Mouse (Mus musculus) adrenal gland, postnatal 10 days (tissue): ENCODE results near the gene Cbx8. TPM values are rescaled to one million over a fixed set of nuclear protein-coding genes. Genes with fewer than 3 reads are reported as not detected.

Experiments
- DNase-seq: peaks from one replicate; pipeline ENCODE4 v3.0.0; 2021; ENCODE audit warnings: mixed read lengths
- total RNA-seq, 2 experiments: library from RNA; stranded (reverse); gene quantifications; 2 replicates each; pipeline ENCODE4 v1.2.3; 2021

Cbx8 gene
- total RNA-seq, 2 experiments from 2014 or later: 8.8 to 12.3 TPM

GRCm38 (mm10) chr11:119079445-119079837 is 38.7 kb upstream of the Cbx8 start:
- peak; percentile 32 for DNase-seq

DNA sequence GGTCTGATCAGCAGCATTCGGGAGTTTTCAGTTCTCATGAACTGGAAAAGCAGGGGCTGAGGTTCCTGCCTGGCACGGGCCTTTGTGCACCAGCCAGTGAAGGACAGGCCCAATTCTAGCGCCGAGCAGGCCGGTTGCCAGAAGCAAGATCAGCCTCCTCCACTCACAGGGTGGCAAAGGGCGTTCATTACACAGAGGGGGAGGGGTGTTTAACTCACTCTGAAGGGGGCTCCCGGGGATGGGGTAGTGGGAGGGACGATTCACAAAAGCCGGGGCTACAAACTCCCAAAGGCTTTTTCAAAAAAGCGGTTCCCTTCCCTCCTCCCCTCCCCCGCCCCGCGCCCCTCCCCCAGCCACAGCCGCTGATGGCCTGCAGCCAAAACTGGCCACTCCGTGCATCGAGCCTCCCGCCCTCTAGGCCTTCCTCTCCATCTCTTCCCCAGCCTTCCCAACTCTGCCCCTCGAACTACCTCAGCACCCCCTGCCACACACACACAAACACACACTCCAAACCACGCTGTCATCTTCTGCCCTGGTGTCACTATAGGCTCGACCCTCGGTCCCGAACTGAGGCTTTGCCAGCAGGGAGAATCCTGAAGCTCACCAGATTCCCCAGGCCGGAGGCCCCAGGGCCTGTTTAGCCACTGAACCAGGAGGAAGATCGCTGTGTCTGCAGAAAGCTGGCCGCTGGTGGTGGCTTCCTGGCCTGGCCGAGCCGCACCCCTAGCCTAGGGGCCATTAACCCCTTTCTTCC is 38.1 kb upstream of the Cbx8 start:
- peak; percentile 87 for DNase-seq

DNA sequence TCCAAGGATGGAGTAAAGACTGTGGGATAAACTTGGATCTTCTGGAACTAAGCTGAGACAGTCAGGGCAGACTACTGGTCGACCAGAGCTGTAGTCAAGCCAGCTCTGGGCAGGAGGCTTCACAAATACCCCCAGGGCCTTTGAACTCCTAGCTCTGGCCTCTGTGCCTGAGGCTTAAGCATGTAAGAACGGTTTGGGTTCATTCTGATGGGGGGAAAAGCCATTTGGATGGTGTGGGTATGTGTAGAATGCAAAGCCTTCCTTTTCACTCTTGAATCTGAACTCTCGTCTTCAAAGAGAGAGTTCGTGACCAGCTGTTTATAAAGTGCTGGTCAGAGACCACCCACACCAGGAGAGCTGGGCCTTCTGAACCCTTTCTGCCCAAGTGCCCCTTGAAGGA is 37.0 kb upstream of the Cbx8 start:
- DNase-seq: no peak

DNA sequence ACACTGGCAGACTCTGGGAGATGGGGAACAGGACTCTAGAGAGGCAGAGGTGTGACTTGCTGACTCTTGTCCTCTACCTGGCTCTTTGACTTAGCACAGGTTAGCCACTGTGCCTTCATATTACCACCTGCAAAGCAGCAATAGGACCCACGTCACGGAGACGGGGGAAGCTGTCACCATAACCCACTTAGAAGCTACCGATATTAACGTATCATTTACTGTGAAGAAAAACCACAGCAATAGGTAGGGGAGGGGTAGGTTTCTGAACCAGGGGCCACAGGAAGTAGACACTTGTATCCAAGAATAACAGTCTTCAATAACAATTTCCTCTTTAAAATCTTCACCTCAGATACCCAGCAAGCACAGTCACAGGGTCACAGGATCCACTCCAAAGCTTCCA is 35.0 kb upstream of the Cbx8 start:
- DNase-seq: no peak

DNA sequence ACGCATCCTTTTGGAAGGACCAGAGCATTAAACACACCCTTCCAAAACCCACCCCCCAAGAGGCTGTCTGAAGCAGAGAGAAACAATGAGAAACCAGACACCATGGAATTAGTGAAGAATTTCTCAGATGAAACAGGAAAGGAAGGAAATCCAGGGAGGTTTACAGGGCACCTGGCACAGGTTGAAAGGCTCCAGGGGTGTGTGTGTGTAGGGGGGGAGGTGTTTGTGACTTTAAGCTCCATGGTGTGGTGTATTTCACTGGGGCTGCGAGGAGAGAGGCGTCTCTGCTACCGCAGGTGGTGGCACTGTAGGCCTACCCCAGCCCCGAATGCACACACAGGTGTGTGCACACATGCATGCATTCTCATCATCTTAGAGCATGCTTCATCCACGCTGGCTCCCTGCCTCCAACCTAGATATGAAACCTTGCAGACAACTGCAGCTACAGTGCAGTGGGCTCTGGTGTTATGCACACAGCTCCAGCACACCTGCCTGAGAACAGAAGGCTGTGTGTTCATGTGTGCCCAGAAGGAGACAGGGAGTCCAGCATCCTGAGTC is 33.2 kb upstream of the Cbx8 start:
- no peak for DNase-seq

GRCm38 (mm10) chr11:119072986-119073385 is 32.2 kb upstream of the Cbx8 start:
- no peak for DNase-seq

- DNase-seq: no peak
Measured at GRCm38 (mm10) chr11:119072239-119072638, 31.5 kb upstream of the Cbx8 start.

DNA sequence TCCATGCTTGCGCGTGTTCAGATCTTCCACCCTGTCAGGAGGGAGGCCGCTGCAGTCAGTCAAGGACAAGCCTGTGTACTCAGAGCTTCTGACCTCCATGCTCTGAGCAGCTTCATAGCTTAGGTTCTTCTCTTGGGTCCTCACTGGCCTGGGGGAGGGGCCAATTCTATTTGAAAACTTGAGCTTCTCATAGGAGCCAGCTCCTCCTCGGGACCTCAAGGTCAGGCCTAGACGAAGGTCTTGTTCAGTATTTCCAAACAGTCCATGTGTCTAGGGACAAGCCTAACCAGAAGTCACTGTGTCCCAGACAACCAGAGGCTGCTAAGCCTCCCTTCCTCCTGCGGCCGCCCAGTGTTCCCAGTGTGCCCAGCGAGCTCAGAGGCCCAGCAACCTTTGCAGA is 26.1 kb upstream of the Cbx8 start:
- DNase-seq: peak; percentile 47

DNA sequence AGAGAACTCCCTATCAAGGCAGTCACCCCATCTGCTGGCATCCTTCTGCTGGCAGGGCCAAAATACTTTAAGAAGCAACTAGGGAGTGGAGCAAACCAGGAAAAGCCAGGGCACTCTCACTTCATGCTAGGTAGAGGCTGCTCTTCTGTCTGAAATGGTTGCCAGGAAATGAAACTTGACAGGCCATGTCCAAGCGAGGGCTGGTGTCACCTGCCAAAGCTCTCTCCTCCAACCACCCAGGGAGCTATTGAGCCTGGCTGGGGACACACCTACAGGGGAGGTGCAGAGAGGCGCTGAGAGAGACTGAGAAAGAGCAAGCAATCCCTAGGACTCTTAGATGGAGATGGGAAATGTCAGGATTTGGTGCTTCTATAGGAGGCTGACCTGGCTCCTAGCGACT is 18.5 kb upstream of the Cbx8 start:
- DNase-seq: no peak

DNA sequence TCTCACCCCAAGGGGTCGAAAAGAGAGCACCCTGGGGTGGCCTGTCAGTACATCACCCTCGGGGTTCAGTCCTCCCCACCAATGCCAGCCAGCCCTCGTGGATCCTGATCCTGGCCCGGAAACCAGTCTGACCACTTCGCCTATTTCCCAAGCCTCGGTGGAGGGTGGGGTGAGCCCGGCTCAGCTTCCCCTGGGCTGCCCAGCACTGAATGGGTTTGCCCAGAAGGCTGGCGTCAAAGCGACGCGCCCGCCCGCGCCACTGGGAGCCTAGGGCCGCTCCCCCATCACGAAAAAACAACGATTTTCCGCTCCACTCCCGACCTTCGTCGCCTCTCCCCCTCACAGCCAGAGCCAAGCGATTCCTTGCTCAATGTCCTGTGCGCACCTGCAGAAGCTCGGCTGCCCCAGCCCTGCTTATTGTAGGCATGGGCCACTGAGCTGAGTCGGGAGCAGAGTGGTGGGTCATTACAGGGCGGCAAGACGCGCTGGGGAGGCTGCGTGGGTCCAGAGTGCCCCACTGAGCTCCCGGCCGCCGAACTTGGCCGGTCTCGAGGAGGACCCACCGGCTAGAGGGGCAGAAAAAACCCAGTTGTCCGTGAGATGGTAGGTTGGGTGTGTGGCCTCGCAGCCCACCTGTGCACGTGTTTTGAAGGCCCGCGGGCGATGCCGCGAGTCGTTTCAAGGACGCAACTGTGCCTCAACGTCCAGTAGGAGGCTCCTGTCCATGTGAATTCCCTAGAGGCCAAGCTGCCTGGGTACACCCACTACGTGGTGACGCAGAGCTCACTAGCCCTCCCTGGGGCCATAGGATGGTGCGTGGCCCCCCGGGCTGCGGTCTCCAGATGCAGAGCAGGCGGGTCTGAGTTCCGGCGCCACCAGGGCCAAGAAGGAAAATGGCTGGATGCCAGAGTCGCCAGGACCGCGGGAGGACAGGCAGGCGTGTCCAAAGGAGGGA is 17.5 kb upstream of the Cbx8 start:
- DNase-seq: peak; percentile 49

- no peak for DNase-seq
Measured at GRCm38 (mm10) chr11:119057291-119057690, 16.5 kb upstream of the Cbx8 start.

GRCm38 (mm10) chr11:119056301-119057211 is 15.8 kb upstream of the Cbx8 start:
- peak; percentile 66 for DNase-seq

DNA sequence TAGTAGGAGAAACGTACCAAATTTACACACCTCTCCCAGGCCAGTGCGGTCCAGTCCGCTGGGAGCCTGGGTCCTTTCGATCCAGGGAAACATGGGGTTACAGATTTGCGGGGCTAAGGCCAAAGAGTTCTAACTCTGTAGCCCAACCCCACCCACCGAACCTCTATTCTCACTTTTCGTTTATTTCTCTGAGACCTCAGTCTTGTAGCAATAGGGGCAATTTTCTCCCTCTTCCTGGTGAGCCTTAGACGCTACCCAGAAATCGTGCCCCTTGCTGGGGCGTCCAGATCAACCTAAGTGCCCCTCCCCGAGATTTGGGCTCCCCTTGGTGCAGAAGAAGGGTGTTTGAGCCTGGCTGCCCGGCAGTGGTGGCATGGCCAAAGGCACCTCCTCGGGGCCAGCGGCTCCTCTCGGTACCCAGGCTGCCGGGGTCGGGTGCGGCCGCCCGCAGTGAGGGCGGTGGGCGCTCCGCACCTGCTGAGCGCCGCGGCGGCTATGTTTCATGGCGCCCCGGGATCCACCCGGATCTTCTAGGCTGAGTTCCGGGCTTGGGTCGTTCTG is 14.9 kb upstream of the Cbx8 start:
- no peak for DNase-seq

DNA sequence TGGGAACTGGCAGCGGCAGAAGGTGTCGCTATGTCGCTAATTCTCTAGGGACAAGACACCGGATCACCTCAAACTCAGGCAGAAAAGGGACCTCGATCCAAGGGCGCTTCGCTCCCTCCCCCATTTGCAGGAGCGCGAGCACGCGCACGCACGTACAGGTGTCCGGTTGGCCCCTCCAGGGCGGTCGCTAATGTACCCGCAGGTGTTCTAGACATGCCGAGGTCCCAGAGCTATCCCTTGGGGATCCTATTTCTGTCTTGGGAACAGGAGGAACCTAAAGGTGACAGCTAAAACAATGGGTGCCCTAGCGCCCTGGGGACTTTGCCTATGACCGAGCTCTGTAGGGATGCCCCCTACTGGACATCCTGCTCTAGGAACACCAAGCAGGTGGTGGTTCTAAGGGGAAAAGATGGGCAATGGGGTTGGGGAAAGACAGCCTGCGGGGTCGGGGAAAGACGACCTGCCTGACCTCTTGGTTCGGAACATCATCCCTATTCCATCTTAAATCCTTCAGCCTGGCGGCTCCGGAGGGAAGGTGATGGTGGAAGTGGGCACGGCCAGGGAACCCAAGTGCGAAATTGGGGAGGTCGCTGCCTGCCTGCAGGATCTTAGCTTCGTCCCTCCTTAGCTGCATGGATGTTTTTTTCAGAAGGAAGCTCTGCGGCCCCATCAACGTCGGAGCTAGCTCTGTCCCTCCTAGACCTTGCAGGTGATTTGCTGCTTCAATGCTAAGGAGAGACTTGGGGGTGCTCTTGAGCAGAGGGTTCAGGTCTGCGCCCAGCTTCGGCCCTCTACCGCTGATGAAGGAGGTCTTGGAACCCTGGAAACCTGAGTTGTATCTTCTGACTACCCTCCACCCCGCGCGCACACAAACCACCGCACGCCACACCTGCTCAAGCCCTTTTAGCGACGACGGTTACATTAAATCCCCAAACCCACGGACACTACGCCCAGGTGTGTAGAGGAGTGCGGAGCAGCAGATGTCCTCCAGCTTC is 13.9 kb upstream of the Cbx8 start:
- DNase-seq: no peak

GRCm38 (mm10) chr11:119053738-119054350 is 13.1 kb upstream of the Cbx8 start:
- no peak for DNase-seq

DNA sequence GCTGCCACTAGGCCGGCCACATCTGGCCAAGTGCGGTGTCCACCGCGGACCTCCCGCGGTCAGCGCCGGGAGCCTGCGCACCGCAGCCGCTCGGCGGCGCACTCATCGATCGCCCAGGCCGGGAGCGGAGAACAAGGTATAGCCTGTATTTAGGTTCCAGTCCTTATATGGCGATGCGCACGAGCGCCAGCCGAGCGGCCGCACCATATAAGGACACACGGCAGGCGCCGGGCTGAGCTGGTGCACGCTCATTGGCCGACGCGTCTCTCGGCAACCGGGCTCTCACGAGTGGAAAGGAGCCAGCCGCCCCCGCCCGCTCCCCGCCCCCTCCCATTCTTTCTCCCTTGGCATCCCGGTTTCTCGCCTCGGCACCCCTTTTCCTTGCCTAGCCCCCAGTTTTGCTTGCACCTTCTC is 12.5 kb upstream of the Cbx8 start:
- peak; percentile 83 for DNase-seq

- no peak for DNase-seq
Measured at GRCm38 (mm10) chr11:119052661-119053256, 12.0 kb upstream of the Cbx8 start.

- no peak for DNase-seq
Measured at GRCm38 (mm10) chr11:119051927-119052660, 11.3 kb upstream of the Cbx8 start.

DNA sequence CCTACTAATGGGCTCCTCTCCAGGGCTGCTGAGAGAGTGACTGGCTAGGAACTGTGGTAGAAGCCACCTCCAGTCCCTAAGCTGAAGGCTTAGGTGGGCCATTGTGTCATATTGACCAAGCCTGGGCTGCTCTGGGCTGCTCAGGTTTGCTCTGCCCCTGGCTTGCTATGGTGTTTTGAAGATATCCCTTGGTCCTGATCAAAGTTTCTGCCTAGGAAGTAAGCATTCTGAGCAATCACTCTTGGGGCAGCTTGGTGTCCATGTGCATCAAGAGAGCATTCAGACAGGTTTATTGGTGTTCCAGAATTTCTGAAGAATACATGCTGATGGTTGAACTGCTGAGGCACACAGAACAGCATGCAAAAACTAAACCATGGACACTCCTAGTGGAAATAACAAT is 10.7 kb upstream of the Cbx8 start:
- no peak for DNase-seq
